Mouse (Mus musculus) spleen, adult 12 weeks (tissue): Measurements from ENCODE around the gene Scrn1.

Experiments used
- DNase-seq: peaks from one replicate; pipeline ENCODE4 v3.0.0; 2022; ENCODE audit warnings: low spot score

The Scrn1 gene

GRCm38 (mm10) chr6:54472846-54473715, 93.2 kb downstream of the Scrn1 start:
- DNase-seq = no peak

GRCm38 (mm10) chr6:54471866-54472265, 94.4 kb downstream of the Scrn1 start:
- DNase-seq = no peak

DNA sequence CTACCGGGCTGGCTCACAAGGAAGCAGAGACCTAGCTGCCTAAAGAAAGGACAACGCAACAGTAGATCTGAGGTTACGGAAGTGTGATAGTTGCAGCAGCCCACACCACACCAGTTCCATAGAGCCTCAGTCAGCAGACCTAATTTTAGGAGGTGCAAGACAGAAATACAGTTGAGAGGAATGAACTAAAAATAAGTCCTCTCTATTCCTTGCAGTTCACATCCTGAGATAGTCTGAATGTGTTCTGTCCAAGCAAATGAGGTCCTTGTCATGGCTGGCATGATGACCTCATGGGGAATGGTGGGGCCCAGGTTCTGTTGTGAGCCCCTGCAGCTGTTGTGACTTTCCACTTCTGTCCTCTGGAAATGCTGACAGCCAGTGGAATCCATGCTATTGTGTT, 98.9 kb downstream of the Scrn1 start:
- no peak for DNase-seq

GRCm38 (mm10) chr6:54464926-54465325, 101.4 kb downstream of the Scrn1 start:
- DNase-seq = no peak

DNA sequence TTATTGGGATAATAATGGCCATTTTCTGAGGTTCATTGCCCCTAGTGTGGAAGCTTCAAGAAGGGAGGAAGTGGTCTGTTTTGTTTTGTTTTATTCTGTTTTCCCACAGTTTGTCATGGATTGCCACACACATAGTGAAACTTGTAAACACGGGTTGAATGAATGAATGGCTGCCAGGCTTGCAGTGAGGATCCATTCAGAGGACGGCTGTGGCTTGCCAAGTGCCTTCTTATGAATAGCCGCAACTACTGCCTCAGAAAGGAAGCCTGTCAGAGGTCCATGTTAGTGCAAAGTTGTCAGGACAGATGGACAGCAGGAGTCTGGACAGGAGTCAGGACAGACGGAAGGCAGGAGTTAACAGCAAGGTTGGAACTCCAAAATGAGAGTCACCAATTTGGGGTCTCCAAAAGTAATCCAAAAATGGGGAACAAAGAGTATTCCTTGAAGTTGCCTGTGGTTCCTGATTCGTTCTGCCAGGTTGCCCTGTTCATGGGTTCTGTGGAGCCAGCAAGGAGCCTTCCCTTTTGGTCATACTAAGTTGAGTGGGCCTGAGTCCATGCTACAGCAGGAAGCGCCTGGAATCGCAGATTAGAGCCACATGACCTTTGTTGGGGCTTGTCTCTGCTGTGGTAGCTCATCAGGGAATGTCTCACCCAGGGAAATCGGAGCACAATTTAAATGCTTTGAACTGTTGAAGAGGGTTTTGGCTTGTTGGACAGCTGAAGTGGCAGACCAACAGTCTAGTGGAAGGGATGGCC, 102.4 kb downstream of the Scrn1 start:
- no peak for DNase-seq

GRCm38 (mm10) chr6:54462766-54463165, 103.5 kb downstream of the Scrn1 start:
- no peak for DNase-seq

- DNase-seq = no peak
Measured at GRCm38 (mm10) chr6:54460915-54461671, 105.2 kb downstream of the Scrn1 start.

GRCm38 (mm10) chr6:54460172-54460914, 105.9 kb downstream of the Scrn1 start:
- no peak for DNase-seq

- DNase-seq = no peak
Measured at GRCm38 (mm10) chr6:54459661-54460060, 106.6 kb downstream of the Scrn1 start.
